Mouse (Mus musculus): ENCODE measurements around the gene Ahdc1. TPM values are rescaled to one million over a fixed set of nuclear protein-coding genes. Genes with fewer than 3 reads are reported as not detected.

Ahdc1 gene
- polyA plus RNA-seq, 1 experiment from 2014 or later: 12.9 TPM

DNA sequence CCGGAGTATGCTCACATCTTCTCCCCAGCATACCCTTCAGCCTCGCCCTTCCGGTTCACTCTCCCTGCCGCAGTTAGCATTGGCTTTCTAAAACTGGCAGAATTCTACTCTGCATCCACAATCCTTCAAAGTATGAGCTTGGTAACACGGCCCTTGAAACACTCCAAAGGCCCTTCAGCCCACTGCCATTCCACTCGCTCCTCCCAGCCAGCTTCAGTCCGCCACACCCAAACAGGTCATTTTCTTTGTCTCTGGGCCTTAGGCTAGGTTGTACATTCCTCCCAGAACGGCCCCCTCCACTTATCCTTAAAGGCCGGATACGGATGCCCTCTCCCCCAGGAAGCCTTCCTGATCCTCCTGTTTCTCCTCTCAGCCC lies 93.1 kb downstream of the Ahdc1 start:
- Histone ChIP-seq H3K9me3 (ENCODE audit: control insufficient read depth, low read length) (no peaks in the 10 kb centered on the region), H3K36me3 (replicated peaks; ENCODE audit: control insufficient read depth, insufficient read depth) (no peaks in the 10 kb centered on the region), H3K4me1 (replicated peaks; ENCODE audit: control insufficient read depth, insufficient read depth, low read length) (0 out of 2 replicates have a peak, but pooled peaks cover 11% of the 10 kb centered on the region), H3K27me3 (ENCODE audit: control insufficient read depth, insufficient read depth, low read length) (no peaks in the 10 kb centered on the region), H3K9ac (no peak overlapping the region), H3K4me2 (replicated peaks) (no peak overlapping the region), H3K4me3 (replicated peaks; ENCODE audit: low read length) (no peak overlapping the region), H3K27ac (no peak overlapping the region)
- ATAC-seq (ENCODE audit: low FRiP score) (no peak), DNase-seq (ENCODE audit: low spot score) (no peak)
- WGBS: 41% methylated on average over 10 of the region's 10 CpGs

DNA sequence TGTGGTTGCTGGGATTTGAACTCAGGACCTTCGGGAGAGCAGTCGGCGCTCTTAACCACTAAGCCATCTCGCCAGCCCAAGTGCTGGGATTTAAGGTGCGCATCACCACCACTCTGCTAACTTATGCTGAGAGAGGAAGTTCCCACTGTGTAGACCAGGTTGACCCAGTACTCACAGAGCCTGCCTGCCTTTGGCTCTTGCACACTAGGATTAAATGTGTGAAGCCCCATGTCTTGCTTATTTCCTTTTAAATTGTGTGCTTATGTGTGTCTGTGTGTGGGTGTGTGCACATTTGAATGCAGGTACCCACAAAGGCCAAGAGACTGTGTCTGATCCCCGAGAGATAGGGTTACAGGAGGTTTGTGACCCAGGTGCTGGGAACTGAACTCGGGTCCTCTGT lies 95.6 kb downstream of the Ahdc1 start:
- Histone ChIP-seq H3K4me2 (replicated peaks) (no peak overlapping the region), H3K36me3 (replicated peaks; ENCODE audit: control insufficient read depth, insufficient read depth) (no peaks in the 10 kb centered on the region), H3K4me1 (replicated peaks; ENCODE audit: control insufficient read depth, insufficient read depth, low read length) (0 out of 2 replicates have a peak, but pooled peaks cover 8% of the 10 kb centered on the region), H3K27ac (no peak overlapping the region), H3K27me3 (ENCODE audit: control insufficient read depth, insufficient read depth, low read length) (no peaks in the 10 kb centered on the region), H3K9ac (no peak overlapping the region), H3K9me3 (ENCODE audit: control insufficient read depth, low read length) (no peaks in the 10 kb centered on the region), H3K4me3 (replicated peaks; ENCODE audit: low read length) (no peak overlapping the region)
- no peak for ATAC-seq (ENCODE audit: low FRiP score)
- WGBS: 95% methylated on average over 7 of the region's 7 CpGs
- no peak for DNase-seq (ENCODE audit: low spot score)

- DNase-seq (ENCODE audit: low spot score) (no peak), ATAC-seq (ENCODE audit: low FRiP score) (no peak)
- H3K27ac ChIP-seq: 0 out of 2 replicates have a peak overlapping the region, but pooled peaks have one; percentile 26
- H3K4me1 ChIP-seq (replicated peaks; ENCODE audit: control insufficient read depth, insufficient read depth, low read length): 0 out of 2 replicates have a peak, but pooled peaks cover 3% of the 10 kb centered on the region
- no peak overlapping the region for H3K9ac ChIP-seq
- H3K4me2 ChIP-seq (replicated peaks): no peak overlapping the region
- H3K4me3 ChIP-seq (replicated peaks; ENCODE audit: low read length): no peak overlapping the region
- WGBS: 66% methylated on average over 13 of the region's 13 CpGs
- H3K36me3 ChIP-seq (replicated peaks; ENCODE audit: control insufficient read depth, insufficient read depth): no peaks in the 10 kb centered on the region
- H3K27me3 ChIP-seq (ENCODE audit: control insufficient read depth, insufficient read depth, low read length): no peaks in the 10 kb centered on the region
- no peaks in the 10 kb centered on the region for H3K9me3 ChIP-seq (ENCODE audit: control insufficient read depth, low read length)
Observed at GRCm38 (mm10) chr4:133107788-133108281, 96.8 kb downstream of the Ahdc1 start.

- H3K4me3 ChIP-seq (replicated peaks; ENCODE audit: low read length): no peak overlapping the region
- no peak overlapping the region for H3K9ac ChIP-seq
- 76% methylated on average over 13 of the region's 13 CpGs for whole genome bisulfite sequencing
- no peak overlapping the region for H3K27ac ChIP-seq
- no peak overlapping the region for H3K4me2 ChIP-seq (replicated peaks)
- ATAC-seq (ENCODE audit: low FRiP score): no peak
- DNase-seq (ENCODE audit: low spot score): no peak
- H3K27me3 ChIP-seq (ENCODE audit: control insufficient read depth, insufficient read depth, low read length): no peaks in the 10 kb centered on the region
- 0 out of 2 replicates have a peak, but pooled peaks cover under 1% of the 10 kb centered on the region for H3K4me1 ChIP-seq (replicated peaks; ENCODE audit: control insufficient read depth, insufficient read depth, low read length)
- H3K36me3 ChIP-seq (replicated peaks; ENCODE audit: control insufficient read depth, insufficient read depth): no peaks in the 10 kb centered on the region
- H3K9me3 ChIP-seq (ENCODE audit: control insufficient read depth, low read length): no peaks in the 10 kb centered on the region
Observed at GRCm38 (mm10) chr4:133108481-133109334, 97.6 kb downstream of the Ahdc1 start.

- Histone ChIP-seq H3K9me3 (ENCODE audit: control insufficient read depth, low read length) (no peaks in the 10 kb centered on the region), H3K36me3 (replicated peaks; ENCODE audit: control insufficient read depth, insufficient read depth) (no peaks in the 10 kb centered on the region), H3K4me3 (replicated peaks; ENCODE audit: low read length) (no peak overlapping the region), H3K27ac (no peak overlapping the region), H3K4me1 (replicated peaks; ENCODE audit: control insufficient read depth, insufficient read depth, low read length) (no peaks in the 10 kb centered on the region), H3K27me3 (ENCODE audit: control insufficient read depth, insufficient read depth, low read length) (no peaks in the 10 kb centered on the region), H3K9ac (no peak overlapping the region), H3K4me2 (replicated peaks) (no peak overlapping the region)
- 76% methylated on average over 5 of the region's 5 CpGs for WGBS
- no peak for DNase-seq (ENCODE audit: low spot score)
- ATAC-seq (ENCODE audit: low FRiP score): no peak
Observed at GRCm38 (mm10) chr4:133109335-133109801, 98.3 kb downstream of the Ahdc1 start.

DNA sequence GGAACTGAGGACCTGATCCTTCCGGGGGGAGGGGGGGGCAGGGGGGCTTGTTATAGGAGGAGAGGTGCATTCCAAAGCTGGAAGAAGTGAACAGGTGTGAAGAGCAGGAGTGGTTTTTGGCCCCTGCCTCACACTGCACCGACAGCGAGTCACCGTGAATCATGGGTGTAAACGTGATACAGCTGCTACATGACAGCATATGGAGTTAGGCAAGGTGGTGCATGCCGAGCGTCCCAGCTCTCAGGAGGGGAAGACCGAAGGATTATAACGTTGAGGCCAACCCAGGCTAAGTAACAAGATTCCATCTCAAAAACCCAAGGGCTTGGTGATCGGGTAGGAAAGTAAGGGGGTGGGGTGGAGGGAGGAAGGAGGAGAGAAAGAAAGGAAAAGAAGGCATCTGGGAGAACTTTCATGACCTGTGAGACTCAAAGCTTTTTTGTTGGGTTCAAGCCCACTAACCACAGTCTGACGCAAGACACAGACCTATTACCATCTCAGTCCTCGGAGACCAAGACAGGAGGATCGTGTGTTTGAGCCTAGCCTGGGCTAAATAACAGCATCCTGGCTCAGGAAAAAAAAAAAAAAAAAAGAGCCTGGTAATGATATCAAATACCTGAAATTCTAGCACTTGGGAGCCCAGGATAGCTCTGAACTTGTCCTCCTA lies 101.2 kb downstream of the Ahdc1 start:
- Histone ChIP-seq H3K4me1 (replicated peaks; ENCODE audit: control insufficient read depth, insufficient read depth, low read length) (peaks cover 10% of the 10 kb centered on the region; the same call in 1 of the 2 replicates), H3K9ac (no peak overlapping the region), H3K9me3 (ENCODE audit: control insufficient read depth, low read length) (no peaks in the 10 kb centered on the region), H3K4me3 (replicated peaks; ENCODE audit: low read length) (no peak overlapping the region), H3K27ac (no peak overlapping the region), H3K4me2 (replicated peaks) (no peak overlapping the region), H3K36me3 (replicated peaks; ENCODE audit: control insufficient read depth, insufficient read depth) (no peaks in the 10 kb centered on the region), H3K27me3 (ENCODE audit: control insufficient read depth, insufficient read depth, low read length) (no peaks in the 10 kb centered on the region)
- no peak for DNase-seq (ENCODE audit: low spot score)
- 75% methylated on average over 13 of the region's 13 CpGs for whole genome bisulfite sequencing
- no peak for ATAC-seq (ENCODE audit: low FRiP score)

- Histone ChIP-seq H3K4me1 (replicated peaks; ENCODE audit: control insufficient read depth, insufficient read depth, low read length) (peaks cover 18% of the 10 kb centered on the region; the same call in 1 of the 2 replicates), H3K27me3 (ENCODE audit: control insufficient read depth, insufficient read depth, low read length) (no peaks in the 10 kb centered on the region), H3K9me3 (ENCODE audit: control insufficient read depth, low read length) (no peaks in the 10 kb centered on the region), H3K9ac (no peak overlapping the region), H3K27ac (no peak overlapping the region), H3K36me3 (replicated peaks; ENCODE audit: control insufficient read depth, insufficient read depth) (no peaks in the 10 kb centered on the region), H3K4me3 (replicated peaks; ENCODE audit: low read length) (no peak overlapping the region), H3K4me2 (replicated peaks) (no peak overlapping the region)
- WGBS: 56% methylated on average over 6 of the region's 6 CpGs
- ATAC-seq (ENCODE audit: low FRiP score) (no peak), DNase-seq (ENCODE audit: low spot score) (no peak)
Observed at GRCm38 (mm10) chr4:133113351-133113882, 102.4 kb downstream of the Ahdc1 start.

DNA sequence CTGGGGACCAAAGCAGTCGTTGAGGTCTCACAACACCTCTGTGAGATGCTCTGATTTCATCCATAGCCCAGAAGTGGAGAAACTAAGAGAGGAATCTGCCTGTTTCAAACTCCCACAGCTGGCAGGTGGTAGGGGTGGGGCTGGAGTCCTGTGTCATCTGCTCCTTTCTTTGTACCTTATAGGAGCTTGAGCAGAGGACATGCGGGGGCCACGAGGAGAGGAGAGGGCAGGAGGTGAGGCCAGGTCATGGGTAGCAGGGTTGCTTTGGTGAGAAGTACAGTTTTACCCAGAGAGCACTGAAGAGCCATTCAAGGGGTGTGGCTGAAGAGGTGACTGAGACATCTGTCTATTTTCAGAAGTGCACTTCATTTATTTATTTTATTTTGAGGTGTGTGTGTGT lies 103.7 kb downstream of the Ahdc1 start:
- no peaks in the 10 kb centered on the region for H3K27me3 ChIP-seq (ENCODE audit: control insufficient read depth, insufficient read depth, low read length)
- no peak overlapping the region for H3K4me2 ChIP-seq (replicated peaks)
- H3K9me3 ChIP-seq (ENCODE audit: control insufficient read depth, low read length): no peaks in the 10 kb centered on the region
- H3K4me3 ChIP-seq (replicated peaks; ENCODE audit: low read length): no peak overlapping the region
- peaks cover 18% of the 10 kb centered on the region; the same call in 1 of the 2 replicates for H3K4me1 ChIP-seq (replicated peaks; ENCODE audit: control insufficient read depth, insufficient read depth, low read length)
- no peak overlapping the region for H3K9ac ChIP-seq
- 87% methylated on average over 3 of the region's 3 CpGs for WGBS
- DNase-seq (ENCODE audit: low spot score) (no peak), ATAC-seq (ENCODE audit: low FRiP score) (no peak)
- no peak overlapping the region for H3K27ac ChIP-seq
- no peaks in the 10 kb centered on the region for H3K36me3 ChIP-seq (replicated peaks; ENCODE audit: control insufficient read depth, insufficient read depth)
